Mouse (Mus musculus) heart, embryonic 10.5 days (tissue): Measurements from ENCODE around the gene Zbtb22. TPM values are rescaled to one million over a fixed set of nuclear protein-coding genes. Genes with fewer than 3 reads are reported as not detected.
A peak's percentile ranks its signal among the peaks of the same experiment; 100 is the strongest.

ENCODE experiments used
- DNase-seq: peaks from one replicate; pipeline ENCODE4 v3.0.0-alpha.2; 2017; ENCODE audit warnings: low spot score
- H3K27ac ChIP-seq: fragments of 300-500 bp; sonication (generic); 2 replicates; pipeline ENCODE4 v1.5.1; 2016; ENCODE audit warnings: mild to moderate bottlenecking
- H3K27me3 ChIP-seq: fragments of 300-500 bp; sonication (generic); 2 replicates; pipeline ENCODE4 v1.6.1; 2016; ENCODE audit warnings: mild to moderate bottlenecking; ENCODE audit not compliant: poor library complexity, insufficient read depth, severe bottlenecking
- H3K36me3 ChIP-seq: fragments of 300-500 bp; sonication (generic); 2 replicates; pipeline ENCODE4 v1.6.1; 2016; ENCODE audit warnings: mild to moderate bottlenecking, moderate library complexity
- H3K4me1 ChIP-seq: fragments of 300-500 bp; sonication (generic); 2 replicates; pipeline ENCODE4 v1.6.1; 2016; ENCODE audit warnings: mild to moderate bottlenecking
- H3K4me3 ChIP-seq: fragments of 300-500 bp; sonication (generic); 2 replicates; pipeline ENCODE4 v1.5.1; 2016; ENCODE audit warnings: mild to moderate bottlenecking, moderate library complexity
- H3K9me3 ChIP-seq: fragments of 300-500 bp; sonication (generic); 2 replicates; pipeline ENCODE4 v1.6.1; 2016; ENCODE audit warnings: mild to moderate bottlenecking, moderate library complexity
- WGBS: fragments of 180-500 bp; shearing (Covaris S2); methylation state at CpG from one replicate; pipeline ENCODE4 v1.1.7; 2016; 5-methylcytosine and 5-hydroxymethylcytosine counted together
- polyA plus RNA-seq: library from polyadenylated mRNA; unstranded; fragments of >200 nt; fragmentation: Nextera tagmentation; extraction: Ambion mirVana; gene quantifications from 2 replicates; pipeline ENCODE4 v1.2.1, GENCODE M21; 2016

Zbtb22 gene
- polyA plus RNA-seq, 1 experiment from 2014 or later: 17.3 TPM

GRCm38 (mm10) chr17:33931159-33931866 lies 15.6 kb downstream of the Zbtb22 start:
- 30% methylated on average over 18 of the region's 18 CpGs for WGBS
- Histone ChIP-seq H3K4me1 (peaks cover 29% of the 10 kb centered on the region), H3K27me3 (no peaks in the 10 kb centered on the region), H3K36me3 (peaks cover 48% of the 10 kb centered on the region), H3K9me3 (no peaks in the 10 kb centered on the region), H3K27ac (peak overlapping the region; percentile 95), H3K4me3 (peak overlapping the region; percentile 98)
- DNase-seq: no peak

- H3K36me3 ChIP-seq: peaks cover 49% of the 10 kb centered on the region
Measured at GRCm38 (mm10) chr17:33931947-33932346, 16.2 kb downstream of the Zbtb22 start.

DNA sequence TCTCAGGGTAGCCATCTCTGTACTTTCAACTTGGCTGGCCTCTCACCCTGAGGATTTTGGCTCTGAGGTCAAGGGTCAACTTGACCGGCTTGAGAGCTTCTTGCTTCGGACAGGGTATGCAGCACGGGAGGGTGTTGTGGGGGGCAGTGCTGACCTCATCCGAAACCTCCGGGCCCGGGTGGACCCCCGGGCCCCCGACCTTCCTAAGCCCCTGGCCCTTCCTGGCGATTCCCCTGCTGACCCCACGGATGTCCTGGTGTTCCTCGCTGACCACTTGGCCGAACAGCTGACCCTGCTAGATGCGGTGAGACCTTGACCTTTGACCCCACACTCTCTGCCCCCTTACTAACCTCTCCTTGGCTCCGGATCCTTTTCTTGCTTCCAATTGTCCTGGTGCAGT lies 16.7 kb downstream of the Zbtb22 start:
- WGBS: 87% methylated on average over 14 of the region's 14 CpGs

More at GRCm38 (mm10) chr17:33931947-33932346, 16.2 kb downstream of the Zbtb22 start:
- no peak overlapping the region for H3K27ac ChIP-seq
- 88% methylated on average over 11 of the region's 11 CpGs for WGBS
- DNase-seq: no peak
- peaks cover 29% of the 10 kb centered on the region for H3K4me1 ChIP-seq
- no peak overlapping the region for H3K4me3 ChIP-seq
- no peaks in the 10 kb centered on the region for H3K9me3 ChIP-seq
- H3K27me3 ChIP-seq: no peaks in the 10 kb centered on the region

DNA sequence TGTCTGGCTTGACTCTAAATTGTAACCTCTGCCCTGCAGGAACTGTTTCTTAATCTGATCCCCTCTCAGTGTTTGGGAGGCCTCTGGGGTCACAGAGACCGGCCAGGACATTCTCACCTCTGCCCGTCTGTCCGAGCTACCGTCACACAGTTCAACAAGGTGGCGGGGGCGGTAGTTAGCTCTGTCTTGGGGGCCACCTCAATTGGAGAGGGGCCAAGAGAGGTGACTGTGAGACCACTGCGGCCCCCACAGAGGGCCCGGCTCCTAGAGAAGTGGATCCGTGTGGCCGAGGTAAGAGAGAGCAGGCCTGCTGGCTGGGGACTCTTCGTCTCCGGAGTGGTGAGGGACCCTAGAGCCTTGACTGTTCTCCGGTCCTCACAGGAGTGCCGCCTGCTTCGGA lies 17.3 kb downstream of the Zbtb22 start:
- Histone ChIP-seq H3K4me3 (no peak overlapping the region), H3K36me3 (peaks cover 57% of the 10 kb centered on the region)

More for the DNA sequence above, 16.7 kb downstream of the Zbtb22 start:
- H3K27me3 ChIP-seq: no peaks in the 10 kb centered on the region
- H3K36me3 ChIP-seq: peaks cover 54% of the 10 kb centered on the region
- H3K9me3 ChIP-seq: no peaks in the 10 kb centered on the region
- no peak overlapping the region for H3K27ac ChIP-seq
- H3K4me1 ChIP-seq: peaks cover 29% of the 10 kb centered on the region
- H3K4me3 ChIP-seq: no peak overlapping the region
- no peak for DNase-seq

DNA sequence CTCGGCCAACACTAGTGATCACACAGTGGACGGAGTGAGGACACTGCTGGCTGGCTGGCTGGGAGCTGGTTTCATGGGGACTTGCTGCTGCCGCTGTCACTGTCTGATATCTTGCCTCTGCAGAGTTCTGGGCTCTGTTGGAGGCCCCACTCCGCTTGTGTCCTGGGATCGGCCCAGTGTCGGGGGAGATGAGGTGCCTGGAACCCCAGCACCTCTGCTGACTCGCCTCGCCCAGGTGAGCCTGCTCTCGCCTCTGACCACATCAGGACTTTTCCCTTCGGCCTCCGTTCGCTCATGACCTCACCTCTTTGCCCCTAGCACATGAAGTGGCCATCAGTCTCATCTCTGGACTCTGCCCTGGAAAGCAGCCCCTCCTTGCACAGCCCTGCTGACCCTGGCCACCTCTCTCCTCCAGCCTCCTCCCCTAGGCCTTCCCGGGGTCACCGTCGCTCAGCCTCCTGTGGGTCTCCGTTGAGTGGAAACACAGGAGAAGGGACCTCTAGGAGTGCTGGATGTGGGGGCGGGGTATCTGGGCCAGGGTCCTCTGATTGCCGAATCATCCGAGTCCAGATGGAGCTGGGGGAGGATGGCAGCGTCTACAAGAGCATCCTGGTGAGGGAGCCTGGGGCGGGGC lies 19.8 kb downstream of the Zbtb22 start:
- H3K27me3 ChIP-seq: no peaks in the 10 kb centered on the region
- H3K9me3 ChIP-seq: no peaks in the 10 kb centered on the region
- no peak overlapping the region for H3K4me3 ChIP-seq
- WGBS: 84% methylated on average over 21 of the region's 21 CpGs
- peaks cover 67% of the 10 kb centered on the region for H3K36me3 ChIP-seq
- DNase-seq: no peak
- peaks cover 27% of the 10 kb centered on the region for H3K4me1 ChIP-seq
- no peak overlapping the region for H3K27ac ChIP-seq

More for the DNA sequence above, 17.3 kb downstream of the Zbtb22 start:
- WGBS: 84% methylated on average over 15 of the region's 15 CpGs
- no peaks in the 10 kb centered on the region for H3K9me3 ChIP-seq
- H3K4me1 ChIP-seq: peaks cover 26% of the 10 kb centered on the region
- H3K27me3 ChIP-seq: no peaks in the 10 kb centered on the region
- no peak for DNase-seq
- no peak overlapping the region for H3K27ac ChIP-seq

DNA sequence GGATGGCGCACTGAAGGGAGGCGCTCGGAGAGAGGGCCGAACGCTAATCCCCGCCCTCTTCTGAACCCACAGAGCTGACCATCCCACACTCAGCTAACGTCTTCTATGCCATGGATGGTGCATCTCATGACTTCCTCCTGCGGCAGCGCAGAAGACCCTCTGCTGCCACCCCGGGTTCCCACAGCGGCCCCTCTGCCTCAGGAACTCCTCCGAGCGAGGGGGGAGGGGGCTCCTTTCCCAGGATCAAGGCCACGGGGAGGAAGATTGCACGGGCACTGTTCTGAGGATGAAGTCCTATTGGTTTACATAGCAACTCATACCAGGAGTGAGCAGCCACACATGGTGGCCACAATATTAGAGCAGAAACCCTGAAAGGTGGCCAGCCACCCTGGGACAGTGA lies 21.3 kb downstream of the Zbtb22 start:
- H3K36me3 ChIP-seq: peaks cover 67% of the 10 kb centered on the region
- H3K27me3 ChIP-seq: no peaks in the 10 kb centered on the region
- peaks cover 30% of the 10 kb centered on the region for H3K4me1 ChIP-seq
- no peaks in the 10 kb centered on the region for H3K9me3 ChIP-seq
- H3K27ac ChIP-seq: no peak overlapping the region
- DNase-seq: no peak
- WGBS: 84% methylated on average over 15 of the region's 15 CpGs
- H3K4me3 ChIP-seq: 0 out of 2 replicates have a peak overlapping the region, but pooled peaks have one; percentile 16

DNA sequence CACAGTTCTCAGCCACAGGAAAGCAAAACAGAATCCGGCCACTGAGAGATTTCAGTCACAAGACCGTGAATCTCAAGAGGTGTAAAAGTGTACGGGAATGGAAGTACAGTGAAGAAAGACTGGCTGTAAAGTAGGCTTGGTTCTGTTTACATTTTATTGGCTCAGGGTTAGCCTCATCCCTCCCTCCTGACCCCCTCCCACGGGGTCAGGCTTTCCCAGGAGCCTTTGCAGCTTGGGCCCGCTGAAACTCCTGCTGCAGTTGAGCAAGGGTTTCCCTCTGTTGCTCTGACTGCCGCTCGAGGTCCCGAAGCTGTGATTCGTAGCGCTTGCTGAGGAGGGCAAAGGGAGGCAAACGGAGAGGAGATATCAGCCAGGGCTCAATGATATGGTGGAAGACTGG lies 23.1 kb downstream of the Zbtb22 start:
- peak overlapping the region; percentile 93 for H3K4me3 ChIP-seq
- 79% methylated on average over 11 of the region's 11 CpGs for WGBS
- DNase-seq: no peak
- H3K27me3 ChIP-seq: no peaks in the 10 kb centered on the region
- H3K27ac ChIP-seq: no peak overlapping the region
- H3K9me3 ChIP-seq: no peaks in the 10 kb centered on the region
- peaks cover 26% of the 10 kb centered on the region for H3K4me1 ChIP-seq
- peaks cover 63% of the 10 kb centered on the region for H3K36me3 ChIP-seq

DNA sequence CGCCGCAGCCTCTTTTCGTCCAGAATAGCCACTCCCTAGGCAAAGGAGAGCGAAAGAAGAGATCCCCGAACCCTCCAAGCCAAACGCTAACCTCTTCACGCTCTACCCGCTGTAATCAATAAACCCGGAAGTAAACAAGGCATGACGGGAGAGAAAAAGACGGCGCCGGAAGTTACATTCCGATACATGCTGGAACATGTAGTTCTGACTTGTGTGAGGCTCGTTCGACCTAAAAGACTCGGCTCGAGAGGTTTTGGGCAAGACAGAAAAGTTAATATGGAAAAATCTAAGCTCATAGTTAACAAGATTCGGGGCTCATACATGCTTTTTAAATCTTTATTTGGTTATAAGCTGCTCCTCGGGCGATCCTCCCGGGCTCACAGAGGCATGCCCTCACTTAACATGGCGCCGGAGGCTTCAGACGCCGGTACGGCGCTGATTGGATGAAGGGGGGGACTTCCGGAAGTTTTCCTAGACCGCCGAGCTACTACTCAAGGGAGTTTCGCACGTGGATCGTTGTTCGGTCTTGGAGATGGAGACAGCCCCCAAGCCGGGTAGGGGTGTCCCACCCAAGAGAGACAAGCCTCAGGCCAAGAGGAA lies 24.6 kb downstream of the Zbtb22 start, which contains the start of the genes Pfdn6 and Wdr46:
TSS of gene Pfdn6 (minus strand) at position 138 of the 600 bp plus-strand sequence.
TSS of gene Wdr46 (plus strand) at position 455 of the 600 bp plus-strand sequence.
- Histone ChIP-seq H3K4me1 (peaks cover 26% of the 10 kb centered on the region), H3K27ac (peak within 1 kb of the TSS; percentile 87), H3K27me3 (no peaks in the 10 kb centered on the region), H3K9me3 (no peaks in the 10 kb centered on the region), H3K36me3 (peaks cover 63% of the 10 kb centered on the region), H3K4me3 (peak within 1 kb of the TSS; percentile 93)
- WGBS: under 1% methylated on average over 36 of the region's 36 CpGs
- DNase-seq: peak; percentile 95

DNA sequence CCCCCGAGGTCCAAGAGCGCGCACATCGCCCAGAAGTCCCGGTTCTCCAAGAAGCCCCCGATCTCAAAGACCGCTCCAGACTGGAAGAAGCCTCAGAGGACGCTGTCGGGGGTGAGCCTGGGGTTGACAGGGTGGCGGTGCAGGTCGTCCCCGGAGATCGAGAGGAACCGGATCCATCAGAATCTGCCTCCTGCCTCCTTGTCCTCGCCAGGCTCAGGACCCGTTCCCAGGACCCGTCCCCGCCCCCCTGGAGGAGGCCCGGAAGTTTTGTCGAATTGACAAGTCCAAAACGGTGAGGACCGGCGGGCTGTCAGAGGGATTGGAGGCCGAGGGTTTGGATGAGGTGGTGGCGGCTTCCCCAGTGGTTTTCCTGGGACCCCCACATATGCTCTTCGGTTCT lies 25.3 kb downstream of the Zbtb22 start:
- Histone ChIP-seq H3K27ac (peak overlapping the region; percentile 87), H3K36me3 (peaks cover 63% of the 10 kb centered on the region)
- WGBS: under 1% methylated on average over 26 of the region's 26 CpGs

GRCm38 (mm10) chr17:33941381-33941780 lies 25.7 kb downstream of the Zbtb22 start:
- DNase-seq: no peak
- WGBS: 59% methylated on average over 19 of the region's 19 CpGs
- Histone ChIP-seq H3K4me1 (peaks cover 26% of the 10 kb centered on the region), H3K27me3 (no peaks in the 10 kb centered on the region), H3K9me3 (no peaks in the 10 kb centered on the region), H3K36me3 (peaks cover 64% of the 10 kb centered on the region), H3K4me3 (peak overlapping the region; percentile 93), H3K27ac (peak overlapping the region; percentile 87; the same call in 1 of the 2 replicates)

More for the DNA sequence above, 25.3 kb downstream of the Zbtb22 start:
- DNase-seq: no peak
- Histone ChIP-seq H3K4me3 (peak overlapping the region; percentile 93), H3K27me3 (no peaks in the 10 kb centered on the region), H3K9me3 (no peaks in the 10 kb centered on the region), H3K4me1 (peaks cover 26% of the 10 kb centered on the region)

- no peak for DNase-seq
- Histone ChIP-seq H3K4me3 (0 out of 2 replicates have a peak overlapping the region, but pooled peaks have one; percentile 9), H3K9me3 (no peaks in the 10 kb centered on the region), H3K36me3 (peaks cover 65% of the 10 kb centered on the region), H3K4me1 (peaks cover 26% of the 10 kb centered on the region), H3K27ac (no peak overlapping the region), H3K27me3 (no peaks in the 10 kb centered on the region)
- 90% methylated on average over 15 of the region's 15 CpGs for WGBS
Measured at GRCm38 (mm10) chr17:33943454-33943853, 27.8 kb downstream of the Zbtb22 start.

- Histone ChIP-seq H3K27me3 (no peaks in the 10 kb centered on the region), H3K27ac (no peak overlapping the region), H3K36me3 (peaks cover 78% of the 10 kb centered on the region), H3K4me3 (no peak overlapping the region), H3K4me1 (peaks cover 25% of the 10 kb centered on the region), H3K9me3 (no peaks in the 10 kb centered on the region)
- no peak for DNase-seq
- WGBS: 88% methylated on average over 10 of the region's 10 CpGs
Measured at GRCm38 (mm10) chr17:33947430-33948089, 31.9 kb downstream of the Zbtb22 start.
